Mouse (Mus musculus): Measurements from ENCODE around the gene Cd300ld3.
"Not testable (repeated sequence)": the region's sequence is repeated elsewhere in the genome, so short reads cannot be mapped to it uniquely, and the experiment has no call there.

The Cd300ld3 gene

GRCm38 (mm10) chr11:115052991-115053390 is 4.8 kb upstream of the Cd300ld3 start:
- no peak for DNase-seq (ENCODE audit: low spot score in 2 of 2)

DNA sequence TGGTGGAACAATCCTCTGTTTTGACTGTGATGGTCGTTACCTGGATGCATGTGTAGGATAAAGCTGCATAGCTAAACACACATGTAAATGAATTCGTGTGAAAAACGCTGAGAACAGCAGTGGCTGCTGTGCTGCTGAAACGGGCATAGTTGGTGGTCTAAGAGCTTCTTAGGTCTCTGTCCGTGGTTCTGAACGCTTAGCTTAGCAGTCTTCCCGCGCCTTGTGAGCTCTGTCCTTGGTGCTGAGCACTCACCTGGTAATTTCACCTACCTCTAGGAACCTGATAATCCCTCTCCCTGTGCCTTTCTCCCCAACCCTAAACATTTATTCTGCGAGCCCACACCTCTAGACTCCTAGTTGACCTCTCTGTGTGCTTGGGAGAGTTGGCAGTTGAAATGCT is 4.0 kb upstream of the Cd300ld3 start:
- DNase-seq (ENCODE audit: low spot score in 2 of 2) = no peak

DNA sequence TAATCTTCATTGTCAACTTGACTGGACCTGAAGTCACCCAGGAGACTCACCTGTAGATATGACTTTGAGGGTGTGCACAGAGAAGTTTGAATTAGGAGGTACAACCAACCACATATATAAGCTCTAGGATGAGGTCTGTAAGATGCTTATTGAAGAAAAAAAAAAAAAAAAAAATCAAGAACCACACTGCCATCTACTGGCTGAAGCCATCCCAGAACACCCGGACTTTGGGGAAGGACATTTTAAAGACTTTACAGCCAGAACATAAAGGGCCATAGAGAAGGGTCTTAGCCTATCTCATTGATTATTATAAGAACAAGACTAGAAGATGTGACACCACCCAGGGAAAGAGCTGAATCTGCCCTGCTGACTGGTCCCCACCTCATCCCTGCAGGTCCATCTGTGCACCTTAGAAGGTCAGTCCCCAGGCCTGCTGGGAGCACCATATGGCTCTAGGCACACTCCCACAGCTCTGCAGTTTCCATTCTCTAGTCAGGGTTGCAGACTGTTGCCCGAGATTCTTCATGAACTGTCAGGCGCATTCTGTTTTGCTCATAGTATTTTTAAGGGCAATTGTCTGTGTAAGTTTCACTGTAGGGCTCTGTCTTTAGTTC is 1.2 kb upstream of the Cd300ld3 start:
- DNase-seq (ENCODE audit: low spot score in 2 of 2) = no peak

DNA sequence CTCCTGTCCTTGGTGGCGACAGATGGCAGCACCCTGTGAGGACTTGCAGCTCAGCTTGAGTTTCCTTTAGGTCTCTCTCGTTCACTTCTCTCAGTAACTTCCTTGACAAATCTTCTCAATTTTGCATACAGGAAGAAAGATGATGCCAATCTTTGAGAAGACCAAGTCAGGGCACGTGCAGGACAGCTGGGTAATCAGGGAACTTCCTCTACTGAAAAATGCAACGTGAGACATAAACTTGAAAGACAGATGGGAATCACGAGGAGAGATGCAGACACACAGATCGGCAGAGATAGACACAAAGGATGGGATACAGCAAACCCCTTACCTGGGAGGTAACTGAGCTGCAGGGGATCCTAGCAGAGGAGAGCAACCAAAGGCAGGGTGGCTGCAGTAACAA is 10.5 kb downstream of the Cd300ld3 start, which contains the start of gene Cd300ld5:
TSS of gene Cd300ld5 (minus strand) at position 101 of the 400 bp plus-strand sequence.
- not testable (repeated sequence) for DNase-seq (ENCODE audit: low spot score in 2 of 2)

DNA sequence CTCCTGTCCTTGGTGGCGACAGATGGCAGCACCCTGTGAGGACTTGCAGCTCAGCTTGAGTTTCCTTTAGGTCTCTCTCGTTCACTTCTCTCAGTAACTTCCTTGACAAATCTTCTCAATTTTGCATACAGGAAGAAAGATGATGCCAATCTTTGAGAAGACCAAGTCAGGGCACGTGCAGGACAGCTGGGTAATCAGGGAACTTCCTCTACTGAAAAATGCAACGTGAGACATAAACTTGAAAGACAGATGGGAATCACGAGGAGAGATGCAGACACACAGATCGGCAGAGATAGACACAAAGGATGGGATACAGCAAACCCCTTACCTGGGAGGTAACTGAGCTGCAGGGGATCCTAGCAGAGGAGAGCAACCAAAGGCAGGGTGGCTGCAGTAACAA is 21.3 kb downstream of the Cd300ld3 start, which contains the start of gene Cd300ld4:
TSS of gene Cd300ld4 (minus strand) at position 101 of the 400 bp plus-strand sequence.
- DNase-seq (ENCODE audit: low spot score in 2 of 2) = not testable (repeated sequence)

DNA sequence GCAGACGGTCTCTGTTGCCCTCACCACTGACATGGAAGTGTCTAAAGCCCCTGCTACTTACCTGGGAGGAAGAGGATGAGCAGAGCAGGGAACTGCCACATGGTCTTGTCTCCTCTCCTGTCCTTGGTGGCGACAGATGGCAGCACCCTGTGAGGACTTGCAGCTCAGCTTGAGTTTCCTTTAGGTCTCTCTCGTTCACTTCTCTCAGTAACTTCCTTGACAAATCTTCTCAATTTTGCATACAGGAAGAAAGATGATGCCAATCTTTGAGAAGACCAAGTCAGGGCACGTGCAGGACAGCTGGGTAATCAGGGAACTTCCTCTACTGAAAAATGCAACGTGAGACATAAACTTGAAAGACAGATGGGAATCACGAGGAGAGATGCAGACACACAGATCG is 32.1 kb downstream of the Cd300ld3 start, which contains the start of gene Cd300ld2:
TSS of gene Cd300ld2 (minus strand) at position 101 of the 400 bp plus-strand sequence.
- DNase-seq (ENCODE audit: low spot score in 2 of 2) = not testable (repeated sequence)

DNA sequence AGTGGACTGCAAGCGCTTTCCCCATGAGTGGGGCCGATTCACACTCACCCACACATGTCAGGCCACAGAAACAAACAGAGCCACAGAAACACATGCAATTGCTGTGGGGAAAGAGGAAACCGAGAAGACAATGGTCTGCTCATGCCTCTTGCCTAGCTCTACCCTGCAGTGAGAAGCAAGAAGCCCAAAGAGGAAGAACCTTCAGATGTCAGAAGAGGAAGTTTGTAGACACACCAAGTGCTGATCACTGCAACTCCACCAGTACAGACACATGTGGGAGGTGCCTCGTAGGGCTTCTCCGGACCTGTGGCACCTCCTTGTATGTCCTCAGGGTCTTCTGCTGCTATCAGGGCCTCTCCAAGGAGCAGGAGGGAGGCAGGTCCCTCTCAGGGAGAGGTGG is 44.1 kb downstream of the Cd300ld3 start:
- no peak for DNase-seq (ENCODE audit: low spot score in 2 of 2)

GRCm38 (mm10) chr11:115001474-115002040 is 46.7 kb downstream of the Cd300ld3 start, which contains the start of gene Cd300c2:
Cd300c2 (minus strand) TSS chr11:115001880.
- no peak for DNase-seq (ENCODE audit: low spot score in 2 of 2)
